In genomic region chr2:25051450-25051849, GRCm38 (mm10) we compare ENCODE assay signal across 27 mouse cellular contexts. TPM values are rescaled to one million over a fixed set of nuclear protein-coding genes. Genes with fewer than 3 reads are reported as not detected.
DNase-seq lines count a peak whose midpoint lies in the region; ATAC-seq and TF ChIP-seq lines count a peak whose summit lies in the region.
"Had no signal": no experiment of that assay in that cellular context is flagged by ENCODE, and none has a peak within 500 bp of the region (broad histone marks: within the 10 kb centered on the region; RNA-seq: fewer than 3 reads in every experiment).

No protein-coding gene starts in this region.

- no peak for ATAC-seq in forebrain, embryonic 12.5 days (ENCODE audit: low FRiP score)
- ATAC-seq: activated CD4-positive, CD25-positive, alpha-beta regulatory T cell, adult 4 months had no signal

- H3K9ac ChIP-seq in forebrain, embryonic 12.5 days: no peak overlapping the region
- H3K9ac ChIP-seq in heart, adult 2 months (ENCODE audit: low read depth, low read length): no peak overlapping the region
- H3K9ac ChIP-seq: embryonic facial prominence, embryonic 13.5 days; hindbrain, embryonic 12.5 days; hindbrain, embryonic 15.5 days had no signal

- no peaks in the 10 kb centered on the region for H3K79me2 ChIP-seq in heart, adult 2 months (replicated peaks; ENCODE audit: control insufficient read depth, insufficient read depth, low read length)

- H3K27ac ChIP-seq in forebrain, embryonic 10.5 days: 0 out of 2 replicates have a peak overlapping the region, but pooled peaks have one; percentile 4
- no peak overlapping the region for H3K27ac ChIP-seq in forebrain, embryonic 12.5 days
- H3K27ac ChIP-seq in heart, adult 2 months: no peak overlapping the region
- H3K27ac ChIP-seq in kidney, adult 2 months (ENCODE audit: insufficient read depth, low read depth, low read length): no peak overlapping the region
- peak overlapping the region; percentile 9; the same call in 1 of the 2 replicates for H3K27ac ChIP-seq in left cerebral cortex, adult 2 months
- H3K27ac ChIP-seq: embryonic facial prominence, embryonic 10.5 days; embryonic facial prominence, embryonic 13.5 days; hindbrain, embryonic 12.5 days; hindbrain, embryonic 15.5 days had no signal

- WGBS in forebrain, embryonic 10.5 days: 91% methylated on average over 8 of the region's 8 CpGs
- 90% methylated on average over 8 of the region's 8 CpGs for WGBS in forebrain, embryonic 12.5 days
- WGBS in heart, adult 2 months: 91% methylated on average over 8 of the region's 8 CpGs
- WGBS in kidney, adult 2 months: 70% methylated on average over 8 of the region's 8 CpGs

- TF ChIP-seq EP300 in heart, adult 2 months (IDR thresholded peaks at IDR 0.05; ENCODE audit: insufficient read depth, low read depth, low read length): no peak

- peaks cover 23% of the 10 kb centered on the region for H3K4me1 ChIP-seq in forebrain, embryonic 10.5 days
- peaks cover 20% of the 10 kb centered on the region for H3K4me1 ChIP-seq in forebrain, embryonic 12.5 days
- H3K4me1 ChIP-seq in heart, adult 2 months (ENCODE audit: control insufficient read depth, insufficient read depth, low read length): 0 out of 2 replicates have a peak, but pooled peaks cover 1% of the 10 kb centered on the region
- 0 out of 2 replicates have a peak, but pooled peaks cover 4% of the 10 kb centered on the region for H3K4me1 ChIP-seq in kidney, adult 2 months (ENCODE audit: control insufficient read depth, insufficient read depth, low read length)

- H3K9me3 ChIP-seq in forebrain, embryonic 10.5 days: no peaks in the 10 kb centered on the region
- no peaks in the 10 kb centered on the region for H3K9me3 ChIP-seq in forebrain, embryonic 12.5 days
- H3K9me3 ChIP-seq: embryonic facial prominence, embryonic 10.5 days; embryonic facial prominence, embryonic 13.5 days; hindbrain, embryonic 12.5 days; hindbrain, embryonic 15.5 days had no signal

- TF ChIP-seq CTCF in heart, adult 2 months (IDR thresholded peaks at IDR 0.05): no peak
- no peak for TF ChIP-seq CTCF in kidney, adult 2 months (conservative IDR thresholded peaks at IDR 0.05; ENCODE audit: insufficient read depth, insufficient read length, low read depth, low read length)
- TF ChIP-seq CTCF in left cerebral cortex, adult 2 months (IDR thresholded peaks at IDR 0.05): no peak

- no peak overlapping the region for H3K4me2 ChIP-seq in forebrain, embryonic 12.5 days
- H3K4me2 ChIP-seq: embryonic facial prominence, embryonic 13.5 days; heart, embryonic 11.5 days; hindbrain, embryonic 12.5 days; hindbrain, embryonic 15.5 days had no signal

- DNase-seq in forebrain, embryonic 10.5 days (ENCODE audit: extremely low spot score, low spot score): no peak
- DNase-seq in heart, adult 11 months: peak; percentile 89
- no peak for DNase-seq in heart, adult 2 months
- peak; percentile 30 for DNase-seq in kidney, adult 2 months
- no peak for DNase-seq in kidney, postnatal 25 days
- DNase-seq in left cerebral cortex, adult 2 months (ENCODE audit: extremely low spot score in 1 of 2, low spot score in 2 of 2): no peak
- no peak for DNase-seq in left cerebral cortex, adult 9 months (ENCODE audit: low spot score in 2 of 2)
- DNase-seq: adrenal gland, adult 8-10 months; adrenal gland, postnatal 25 days; embryo, embryonic 11 days; gastrocnemius, postnatal 25 days had no signal

- intact Hi-C loops in heart, adult 2 months (cut with DNase I): no loop called here
- intact Hi-C loops in left cerebral cortex, adult 2 months (cut with DNase I): loop anchor here (5.0 kb wide), 1 partner anchor 74 kb away; the partner anchor contains the start of genes Mrpl41 and Pnpla7

- peaks cover 8% of the 10 kb centered on the region for H3K36me3 ChIP-seq in forebrain, embryonic 10.5 days (replicated peaks)
- H3K36me3 ChIP-seq in forebrain, embryonic 12.5 days (replicated peaks): no peaks in the 10 kb centered on the region
- H3K36me3 ChIP-seq in heart, adult 2 months (ENCODE audit: control insufficient read depth, insufficient read depth, low read length): no peaks in the 10 kb centered on the region
- no peaks in the 10 kb centered on the region for H3K36me3 ChIP-seq in kidney, adult 2 months (ENCODE audit: control insufficient read depth, insufficient read depth, low read length)

- no peak for TF ChIP-seq POLR2A in heart, adult 2 months (IDR thresholded peaks at IDR 0.05; ENCODE audit: insufficient read depth, low read depth, low read length)
- no peak for TF ChIP-seq POLR2A in kidney, adult 2 months (IDR thresholded peaks at IDR 0.05; ENCODE audit: low read depth, low read length)

- no peak overlapping the region for H3K4me3 ChIP-seq in forebrain, embryonic 10.5 days
- no peak overlapping the region for H3K4me3 ChIP-seq in forebrain, embryonic 12.5 days (replicated peaks)
- no peak overlapping the region for H3K4me3 ChIP-seq in heart, adult 2 months
- H3K4me3 ChIP-seq in kidney, adult 2 months (ENCODE audit: insufficient read depth, low read depth, low read length): no peak overlapping the region
- no peak overlapping the region for H3K4me3 ChIP-seq in left cerebral cortex, adult 2 months
- H3K4me3 ChIP-seq: embryonic facial prominence, embryonic 10.5 days; embryonic facial prominence, embryonic 13.5 days; erythroblast, embryonic 14.5 days; hindbrain, embryonic 12.5 days; hindbrain, embryonic 15.5 days had no signal

- no peaks in the 10 kb centered on the region for H3K27me3 ChIP-seq in forebrain, embryonic 10.5 days (ENCODE audit: poor library complexity, severe bottlenecking)
- no peaks in the 10 kb centered on the region for H3K27me3 ChIP-seq in forebrain, embryonic 12.5 days
- no peaks in the 10 kb centered on the region for H3K27me3 ChIP-seq in heart, adult 2 months (ENCODE audit: control insufficient read depth, insufficient read depth, low read length)
- no peaks in the 10 kb centered on the region for H3K27me3 ChIP-seq in kidney, adult 2 months (replicated peaks; ENCODE audit: control insufficient read depth, insufficient read depth, low read length)
- H3K27me3 ChIP-seq: embryonic facial prominence, embryonic 13.5 days; hindbrain, embryonic 12.5 days; hindbrain, embryonic 15.5 days had no signal

RNA-seq across cellular contexts. Expression of gene Nsmf, which starts 2.7 kb away (rescaled TPM):
- 62.7 and 64.7 TPM in 2 replicates for polyA plus RNA-seq in forebrain, embryonic 10.5 days (2016; fragmentation: Nextera tagmentation; extraction: Ambion mirVana)
- 103 and 112 TPM in 2 replicates for polyA plus RNA-seq in forebrain, embryonic 12.5 days (2016; fragmentation: Nextera tagmentation; extraction: Ambion mirVana)
- 10 to 100 TPM; 12.4 to 13.3 TPM for total RNA-seq in heart, adult 2 months (2021)
- 46.9 and 49.8 TPM in 2 replicates for polyA plus RNA-seq in heart, adult 2 months (2012; rRNA removed)
- polyA plus RNA-seq in kidney, adult 2 months (2012; rRNA removed): 77.8 and 110 TPM in 2 replicates
- total RNA-seq in left cerebral cortex, adult 2 months (2021): 100 to 1,000 TPM; 442 to 471 TPM

RNA-seq across cellular contexts. Expression of gene Entpd8, which starts 28.7 kb away (rescaled TPM):
- not detected in 2 replicates for polyA plus RNA-seq in forebrain, embryonic 10.5 days (2016; fragmentation: Nextera tagmentation; extraction: Ambion mirVana)
- not detected in 2 replicates for polyA plus RNA-seq in forebrain, embryonic 12.5 days (2016; fragmentation: Nextera tagmentation; extraction: Ambion mirVana)
- not detected for total RNA-seq in heart, adult 2 months (2021)
- polyA plus RNA-seq in heart, adult 2 months (2012; rRNA removed): not detected in 2 replicates
- polyA plus RNA-seq in kidney, adult 2 months (2012; rRNA removed): 23.7 and 29.2 TPM in 2 replicates
- total RNA-seq in left cerebral cortex, adult 2 months (2021): not detected
- total RNA-seq: adrenal gland, postnatal 25 days; ES-E14; gastrocnemius, adult 8-10 months; gastrocnemius, postnatal 25 days; heart, adult 8-10 months; heart, postnatal 25 days; hematopoietic stem cell, adult 5-6 weeks had no signal
- polyA plus RNA-seq: activated CD4-positive, CD25-positive, alpha-beta regulatory T cell, adult 4 months; cortical plate, adult 2 months; embryonic facial prominence, embryonic 10.5 days; embryonic facial prominence, embryonic 13.5 days; heart, embryonic 11.5 days; heart, embryonic 14.5 days; heart, postnatal 0 days; hindbrain, embryonic 12.5 days had no signal

RNA-seq across cellular contexts. Expression of gene Noxa1, which starts 43.5 kb away (rescaled TPM):
- 0.26 and 0.29 TPM in 2 replicates for polyA plus RNA-seq in forebrain, embryonic 10.5 days (2016; fragmentation: Nextera tagmentation; extraction: Ambion mirVana)
- 0.24 TPM in 1 of 2 replicates, not detected in the other for polyA plus RNA-seq in forebrain, embryonic 12.5 days (2016; fragmentation: Nextera tagmentation; extraction: Ambion mirVana)
- not detected for total RNA-seq in heart, adult 2 months (2021)
- polyA plus RNA-seq in heart, adult 2 months (2012; rRNA removed): not detected in 2 replicates
- not detected in 2 replicates for polyA plus RNA-seq in kidney, adult 2 months (2012; rRNA removed)
- total RNA-seq in left cerebral cortex, adult 2 months (2021): not detected
- total RNA-seq: adrenal gland, adult 8-10 months; adrenal gland, postnatal 25 days; gastrocnemius, adult 8-10 months; gastrocnemius, postnatal 25 days; heart, adult 8-10 months; heart, postnatal 25 days; hematopoietic stem cell, adult 5-6 weeks had no signal
- polyA plus RNA-seq: cortical plate, adult 2 months; embryonic facial prominence, embryonic 13.5 days; heart, embryonic 14.5 days; heart, postnatal 0 days; hindbrain, embryonic 15.5 days had no signal

Comparison
In these comparisons a context has a peak if more than half of its experiments do, and no peak if none do; other contexts are left out.
1. DNase-seq: peak in heart, adult 11 months (single experiment) and kidney, adult 2 months (single experiment); none in forebrain, embryonic 10.5 days (single experiment), heart, adult 2 months (0 of 2), kidney, postnatal 25 days (0 of 2), left cerebral cortex, adult 2 months (0 of 2) and left cerebral cortex, adult 9 months (0 of 2).
2. H3K27ac ChIP-seq: peak in forebrain, embryonic 10.5 days (single experiment) and left cerebral cortex, adult 2 months (single experiment); none in forebrain, embryonic 12.5 days (single experiment), heart, adult 2 months (single experiment) and kidney, adult 2 months (single experiment).
3. RNA of gene Entpd8, which starts 28.7 kb away (polyA plus RNA-seq): 23.7 to 29.2 TPM in kidney, adult 2 months; not detected in forebrain, embryonic 10.5 days, not detected in forebrain, embryonic 12.5 days and not detected in heart, adult 2 months; every median in the first group is over 10 times any median in the second.